ENCODE assay signal across 25 mouse cellular contexts in the genomic region with DNA sequence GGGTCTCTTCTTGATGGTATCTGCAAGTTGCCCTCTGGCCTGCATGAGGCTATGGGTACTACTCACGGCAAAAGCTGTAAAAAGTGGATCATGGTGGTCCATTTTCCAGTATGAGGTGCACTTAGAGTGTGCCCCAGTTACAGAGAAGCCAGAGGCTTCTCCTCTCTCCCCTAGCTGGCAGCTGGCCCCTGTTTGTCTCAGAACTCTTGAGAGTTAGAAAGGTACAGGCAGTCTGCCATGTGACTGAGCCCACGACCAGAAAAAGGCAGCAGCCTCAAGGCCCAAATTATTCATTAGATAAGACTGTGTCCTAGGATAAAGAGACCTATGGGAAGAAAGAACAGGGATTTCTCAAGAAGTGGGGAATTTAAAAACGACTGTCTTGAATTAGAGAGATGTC. TPM values are rescaled to one million over a fixed set of nuclear protein-coding genes. Genes with fewer than 3 reads are reported as not detected.
DNase-seq lines count a peak whose midpoint lies in the region; ATAC-seq and TF ChIP-seq lines count a peak whose summit lies in the region.
"Had no signal": no experiment of that assay in that cellular context is flagged by ENCODE, and none has a peak within 500 bp of the region (broad histone marks: within the 10 kb centered on the region; RNA-seq: fewer than 3 reads in every experiment).

No protein-coding gene starts in this region.

- H3K36me3 ChIP-seq in heart, embryonic 15.5 days, result no peaks in the 10 kb centered on the region
- no peaks in the 10 kb centered on the region for H3K36me3 ChIP-seq in heart, embryonic 11.5 days (ENCODE audit: control insufficient read depth, insufficient read depth, low read length)
- H3K36me3 ChIP-seq in hindbrain, postnatal 0 days (ENCODE audit: insufficient read depth, low read length), result no peaks in the 10 kb centered on the region
- no peaks in the 10 kb centered on the region for H3K36me3 ChIP-seq in hindbrain, embryonic 14.5 days (replicated peaks; ENCODE audit: control insufficient read depth, insufficient read depth)
- H3K36me3 ChIP-seq: hindbrain, embryonic 13.5 days; limb, embryonic 13.5 days; liver, embryonic 12.5 days had no signal

- no peak for ATAC-seq in heart, embryonic 15.5 days (replicated peaks; ENCODE audit: insufficient number of reproducible peaks, insufficient read depth, low FRiP score, low read depth)
- ATAC-seq in heart, embryonic 11.5 days (replicated peaks; ENCODE audit: insufficient number of reproducible peaks, low FRiP score, low TSS enrichment), result no peak
- no peak for ATAC-seq in hindbrain, postnatal 0 days
- ATAC-seq in hindbrain, embryonic 14.5 days (ENCODE audit: low FRiP score), result no peak
- ATAC-seq: activated CD4-positive, CD25-positive, alpha-beta regulatory T cell, adult 4 months; forebrain, embryonic 13.5 days; liver, embryonic 12.5 days; liver, postnatal 0 days; midbrain, embryonic 16.5 days had no signal

- no peak overlapping the region for H3K9ac ChIP-seq in heart, embryonic 15.5 days
- H3K9ac ChIP-seq in heart, embryonic 11.5 days (ENCODE audit: low read depth, low read length), result no peak overlapping the region
- H3K9ac ChIP-seq in hindbrain, postnatal 0 days (replicated peaks; ENCODE audit: low read length), result no peak overlapping the region
- no peak overlapping the region for H3K9ac ChIP-seq in hindbrain, embryonic 14.5 days
- H3K9ac ChIP-seq: forebrain, embryonic 13.5 days; hindbrain, embryonic 13.5 days; limb, embryonic 13.5 days; liver, embryonic 12.5 days; liver, postnatal 0 days had no signal

- WGBS in heart, embryonic 15.5 days, result 37% methylated on average over 3 of the region's 3 CpGs
- 39% methylated on average over 3 of the region's 3 CpGs for WGBS in heart, embryonic 11.5 days (ENCODE audit: insufficient replicate concordance)
- 50% methylated on average over 3 of the region's 3 CpGs for WGBS in hindbrain, postnatal 0 days
- 63% methylated on average over 3 of the region's 3 CpGs for WGBS in hindbrain, embryonic 14.5 days

- no peak for TF ChIP-seq CTCF in hindbrain, postnatal 0 days (IDR thresholded peaks at IDR 0.05; ENCODE audit: low read depth)

- H3K4me1 ChIP-seq in heart, embryonic 15.5 days (replicated peaks), result peaks cover 27% of the 10 kb centered on the region
- peaks cover 14% of the 10 kb centered on the region for H3K4me1 ChIP-seq in heart, embryonic 11.5 days (ENCODE audit: control insufficient read depth, insufficient read depth, low read length)
- H3K4me1 ChIP-seq in hindbrain, postnatal 0 days (ENCODE audit: insufficient read depth, low read length), result peaks cover 6% of the 10 kb centered on the region; the same call in 1 of the 2 replicates
- H3K4me1 ChIP-seq in hindbrain, embryonic 14.5 days (replicated peaks; ENCODE audit: control insufficient read depth, insufficient read depth, low read length), result peaks cover 14% of the 10 kb centered on the region

- H3K27me3 ChIP-seq in heart, embryonic 15.5 days, result 0 out of 2 replicates have a peak, but pooled peaks cover 3% of the 10 kb centered on the region
- H3K27me3 ChIP-seq in heart, embryonic 11.5 days (ENCODE audit: control insufficient read depth, insufficient read depth, low read length), result peaks cover 8% of the 10 kb centered on the region
- H3K27me3 ChIP-seq in hindbrain, postnatal 0 days (ENCODE audit: insufficient read depth, low read length), result no peaks in the 10 kb centered on the region
- no peaks in the 10 kb centered on the region for H3K27me3 ChIP-seq in hindbrain, embryonic 14.5 days (ENCODE audit: control insufficient read depth, insufficient read depth, low read length)
- H3K27me3 ChIP-seq: forebrain, embryonic 13.5 days; limb, embryonic 13.5 days had no signal

- no peak overlapping the region for H3K4me3 ChIP-seq in heart, embryonic 15.5 days
- H3K4me3 ChIP-seq in heart, embryonic 11.5 days (ENCODE audit: low read depth, low read length), result no peak overlapping the region
- no peak overlapping the region for H3K4me3 ChIP-seq in hindbrain, postnatal 0 days (ENCODE audit: low read length)
- H3K4me3 ChIP-seq in hindbrain, embryonic 14.5 days (replicated peaks; ENCODE audit: low read length), result no peak overlapping the region
- H3K4me3 ChIP-seq: forebrain, embryonic 13.5 days; hindbrain, embryonic 13.5 days; limb, embryonic 13.5 days; liver, embryonic 12.5 days had no signal

- H3K9me3 ChIP-seq in heart, embryonic 15.5 days (replicated peaks), result no peaks in the 10 kb centered on the region
- no peaks in the 10 kb centered on the region for H3K9me3 ChIP-seq in heart, embryonic 11.5 days (replicated peaks; ENCODE audit: control insufficient read depth, low read length)
- H3K9me3 ChIP-seq in hindbrain, postnatal 0 days (ENCODE audit: low read length), result no peaks in the 10 kb centered on the region
- no peaks in the 10 kb centered on the region for H3K9me3 ChIP-seq in hindbrain, embryonic 14.5 days (ENCODE audit: control insufficient read depth, low read length)
- H3K9me3 ChIP-seq: forebrain, embryonic 13.5 days; limb, embryonic 13.5 days; liver, embryonic 12.5 days had no signal

- H3K4me2 ChIP-seq in heart, embryonic 15.5 days, result no peak overlapping the region
- no peak overlapping the region for H3K4me2 ChIP-seq in heart, embryonic 11.5 days
- H3K4me2 ChIP-seq in hindbrain, postnatal 0 days (ENCODE audit: low read depth, low read length), result no peak overlapping the region
- H3K4me2 ChIP-seq in hindbrain, embryonic 14.5 days (replicated peaks), result no peak overlapping the region
- H3K4me2 ChIP-seq: forebrain, embryonic 13.5 days; hindbrain, embryonic 13.5 days; limb, embryonic 13.5 days; liver, embryonic 12.5 days; midbrain, embryonic 11.5 days had no signal

- peak overlapping the region; percentile 57 for H3K27ac ChIP-seq in heart, embryonic 15.5 days
- H3K27ac ChIP-seq in heart, embryonic 11.5 days (ENCODE audit: low read depth, low read length), result no peak overlapping the region
- no peak overlapping the region for H3K27ac ChIP-seq in hindbrain, postnatal 0 days
- no peak overlapping the region for H3K27ac ChIP-seq in hindbrain, embryonic 14.5 days
- H3K27ac ChIP-seq: forebrain, embryonic 13.5 days; hindbrain, embryonic 13.5 days; limb, embryonic 13.5 days; liver, embryonic 12.5 days had no signal

- DNase-seq in adrenal gland, postnatal 10 days, result peak; percentile 46
- DNase-seq in adrenal gland, postnatal 25 days, result no peak
- peak; percentile 32 for DNase-seq in hindbrain, postnatal 0 days (ENCODE audit: low spot score)
- DNase-seq in hindbrain, embryonic 14.5 days (ENCODE audit: low spot score), result no peak
- peak; percentile 19 to 25 for DNase-seq in heart, postnatal 14 days
- no peak for DNase-seq in testis, postnatal 10 days (ENCODE audit: low spot score)
- DNase-seq: adrenal gland, adult 8-10 months; cerebellum, adult 18-20 months; gastrocnemius, postnatal 10 days; kidney, adult 11 months; layer of hippocampus, adult 9-11 months; liver, postnatal 0 days; lung, postnatal 36 days; right cerebral cortex, adult 18-20 months; spleen, adult 18-20 months; thymus, postnatal 4 days had no signal

- intact Hi-C loops in heart, postnatal 14 days (cut with DNase I), result no loop called here

RNA-seq across cellular contexts. Expression of a gene that starts 30.8 kb away (rescaled TPM):
- total RNA-seq in adrenal gland, postnatal 10 days (2021), result 10 to 100 TPM; 49.3 to 75.6 TPM
- total RNA-seq in adrenal gland, postnatal 25 days (2021), result 47.8 and 51.5 TPM in 2 replicates
- 6.6 and 9.5 TPM in 2 replicates for polyA plus RNA-seq in heart, embryonic 15.5 days (2015; fragmentation: Nextera tagmentation; extraction: Ambion mirVana)
- 4.2 and 5.2 TPM in 2 replicates for polyA plus RNA-seq in heart, embryonic 11.5 days (2014; fragmentation: Nextera tagmentation; extraction: Ambion mirVana)
- 32.5 and 34.0 TPM in 2 replicates for total RNA-seq in hindbrain, postnatal 0 days (2014; rRNA removed)
- 3.5 and 3.9 TPM in 2 replicates for polyA plus RNA-seq in hindbrain, postnatal 0 days (2015; fragmentation: Nextera tagmentation; extraction: Ambion mirVana)
- 2.4 and 2.7 TPM in 2 replicates for polyA plus RNA-seq in hindbrain, embryonic 14.5 days (2014; fragmentation: Nextera tagmentation; extraction: Ambion mirVana)
- total RNA-seq in heart, postnatal 14 days (2021), result 10 to 100 TPM; 38.8 to 42.2 TPM

Comparison
In these comparisons a context has a peak if more than half of its experiments do, and no peak if none do; other contexts are left out.
1. DNase-seq: peak in adrenal gland, postnatal 10 days (single experiment), hindbrain, postnatal 0 days (single experiment) and heart, postnatal 14 days (2 of 2); none in adrenal gland, postnatal 25 days (single experiment), hindbrain, embryonic 14.5 days (single experiment) and testis, postnatal 10 days (single experiment).